Mouse (Mus musculus): Measurements from ENCODE around the gene Oasl1.
"Not testable (repeated sequence)": the region's sequence is repeated elsewhere in the genome, so short reads cannot be mapped to it uniquely, and the experiment has no call there.

DNA sequence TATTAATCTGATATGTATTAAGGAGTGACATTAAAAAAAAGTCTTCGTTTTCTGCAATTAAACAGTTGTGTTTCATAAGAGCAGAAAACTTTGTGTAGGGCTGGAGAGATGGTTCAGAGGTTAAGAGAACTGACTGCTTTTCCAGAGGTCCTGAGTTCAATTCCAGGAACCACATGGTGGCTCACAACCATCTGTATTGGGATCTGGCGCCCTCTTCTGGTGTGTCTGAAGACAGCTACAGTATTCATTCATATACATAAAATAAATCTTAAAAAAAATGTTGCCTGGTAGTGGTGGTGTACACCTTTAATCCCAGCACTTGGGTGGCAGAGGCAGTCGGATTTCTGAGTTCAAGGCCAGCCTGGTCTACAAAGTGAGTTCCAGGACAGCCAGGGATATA is 18.1 kb downstream of the Oasl1 start:
- not testable (repeated sequence) for TF ChIP-seq POLR2A (IDR thresholded peaks at IDR 0.05; ENCODE audit: borderline replicate concordance, extremely low read depth, insufficient read depth, insufficient read length, poor library complexity, severe bottlenecking); CTCF (IDR thresholded peaks at IDR 0.05; ENCODE audit: borderline replicate concordance, extremely low read depth, insufficient read depth, insufficient read length)
